Mouse (Mus musculus) thymus, adult 2 months (tissue): ENCODE measurements around the gene Psmd1.

ENCODE experiments used
- CTCF ChIP-seq: fragments of 200-500 bp; IDR thresholded peaks from 2 replicates; pipeline ENCODE4 v1.5.1; 2012; ENCODE audit warnings: mild to moderate bottlenecking, control low read depth, low read length, moderate library complexity, borderline replicate concordance; ENCODE audit not compliant: control insufficient read depth, poor library complexity, insufficient read depth; ENCODE audit errors: extremely low read depth
- POLR2A ChIP-seq: fragments of 200-500 bp; IDR thresholded peaks from 2 replicates; pipeline ENCODE4 v1.6.1; 2012; ENCODE audit warnings: mild to moderate bottlenecking, low read length, control low read depth, moderate library complexity; ENCODE audit not compliant: control insufficient read depth, poor library complexity, insufficient read depth; ENCODE audit errors: extremely low read depth

DNA sequence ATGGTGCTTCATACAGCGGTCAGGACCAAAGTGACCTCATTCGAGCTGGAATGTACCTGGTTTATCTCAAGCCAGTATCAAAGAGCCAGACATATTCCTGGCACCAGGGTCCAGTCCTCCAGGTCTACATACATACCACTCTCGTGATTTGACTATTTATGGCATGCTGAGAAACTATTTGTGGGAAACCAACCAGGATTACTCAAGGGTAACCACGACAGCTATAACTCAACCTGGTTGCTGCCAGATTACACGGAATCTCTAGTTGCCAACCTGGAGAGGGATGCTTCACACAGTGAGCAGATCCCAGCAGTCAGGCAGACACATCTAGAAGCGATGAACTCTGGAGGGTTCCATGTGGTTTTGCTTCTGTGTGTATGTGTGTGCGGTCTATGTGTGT is 87.2 kb downstream of the Psmd1 start:
- no peak for TF ChIP-seq CTCF
- TF ChIP-seq POLR2A, result no peak
